Mouse (Mus musculus) neural tube, embryonic 11.5 days (tissue): ENCODE measurements at regions not wholly inside any gene's neighbourhood (a gene's known extent, or its start where the extent isn't known, plus 50 kb on each side); places are given as distances from the start of the nearest gene placed in this dataset.

Source experiments
- ATAC-seq: fragments of 200-750 bp; cut with Nextera tagmentation; 2 replicates; pipeline ENCODE4 v1.8.0; 2017; ENCODE audit warnings: moderate number of reproducible peaks, mild to moderate bottlenecking, moderate TSS enrichment, moderate library complexity; ENCODE audit not compliant: insufficient read depth, low FRiP score, low TSS enrichment
- DNase-seq: peaks from one replicate; pipeline ENCODE4 v3.0.0-alpha.2; 2015; ENCODE audit warnings: low spot score
- H3K27ac ChIP-seq: fragments of 300-500 bp; sonication (generic); 2 replicates; pipeline ENCODE4 v1.5.1; 2014; ENCODE audit warnings: low read depth, mild to moderate bottlenecking, low read length
- H3K27me3 ChIP-seq: fragments of 300-500 bp; sonication (generic); 2 replicates; pipeline ENCODE4 v1.6.1; 2014; ENCODE audit warnings: mild to moderate bottlenecking, low read length, mixed read lengths; ENCODE audit not compliant: control insufficient read depth, insufficient read depth
- H3K36me3 ChIP-seq: fragments of 300-500 bp; sonication (generic); 2 replicates; pipeline ENCODE4 v1.6.1; 2014; ENCODE audit warnings: mild to moderate bottlenecking, low read length, moderate library complexity, mixed read lengths; ENCODE audit not compliant: control insufficient read depth, insufficient read depth
- H3K4me1 ChIP-seq: fragments of 300-500 bp; sonication (generic); 2 replicates; pipeline ENCODE4 v1.6.1; 2014; ENCODE audit warnings: low read length, mixed read lengths; ENCODE audit not compliant: control insufficient read depth, insufficient read depth
- H3K4me2 ChIP-seq: fragments of 300-500 bp; sonication (generic); 2 replicates; pipeline ENCODE4 v1.6.1; 2014; ENCODE audit warnings: low read depth, mild to moderate bottlenecking, moderate library complexity
- H3K4me3 ChIP-seq: fragments of 300-500 bp; sonication (generic); 2 replicates; pipeline ENCODE4 v1.5.1; 2014; ENCODE audit warnings: low read depth, low read length
- H3K9ac ChIP-seq: fragments of 300-500 bp; sonication (generic); 2 replicates; pipeline ENCODE4 v1.6.1; 2014; ENCODE audit warnings: mild to moderate bottlenecking, low read length
- H3K9me3 ChIP-seq: fragments of 300-500 bp; sonication (generic); 2 replicates; pipeline ENCODE4 v1.6.1; 2016; ENCODE audit warnings: low read length; ENCODE audit not compliant: control insufficient read depth
- WGBS: fragments of 180-500 bp; shearing (Covaris S2); extraction: QIAGEN DNeasy Blood & Tissue Kit; methylation state at CpG from one replicate; pipeline ENCODE4 v1.1.7; 2014; 5-methylcytosine and 5-hydroxymethylcytosine counted together

DNA sequence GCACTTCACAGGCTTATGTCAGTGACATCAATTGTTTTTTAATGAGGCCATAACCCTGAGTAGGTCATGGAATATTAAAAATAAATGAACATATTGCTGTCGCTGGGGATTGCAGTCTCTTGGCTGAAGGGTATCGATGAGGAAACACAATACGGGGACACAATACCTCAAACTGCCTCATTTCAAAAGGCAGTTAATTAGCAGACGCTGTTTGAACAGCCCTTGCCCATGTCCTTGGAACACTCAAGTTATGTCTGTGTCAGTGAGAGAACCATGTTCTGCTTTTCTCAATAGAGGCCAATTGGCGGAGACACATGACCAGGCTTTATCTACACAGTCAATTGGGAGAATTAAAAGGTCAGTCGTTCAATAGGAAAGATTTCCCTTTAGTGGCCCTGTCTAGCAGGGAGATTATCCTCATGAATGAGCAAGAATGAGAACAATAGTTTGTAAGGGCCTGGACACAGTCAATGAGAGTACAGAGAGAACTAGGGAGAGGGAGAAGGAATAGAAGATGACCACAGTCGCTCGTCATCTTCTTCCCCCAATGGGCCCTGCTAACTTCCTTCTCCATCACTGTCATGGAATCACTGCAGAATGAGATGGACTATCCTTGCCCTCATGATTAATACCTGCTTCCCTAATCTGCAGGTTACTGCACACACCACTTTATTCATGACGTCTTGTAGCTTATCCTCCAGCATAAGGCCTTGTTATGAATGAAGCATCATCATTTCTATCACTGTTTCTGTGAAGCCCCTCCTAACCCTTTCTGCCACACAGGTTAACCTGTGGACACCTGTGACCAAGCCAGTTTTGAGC lies 973.6 kb upstream of the Lcorl start:
- H3K27ac ChIP-seq: no peak overlapping the region

DNA sequence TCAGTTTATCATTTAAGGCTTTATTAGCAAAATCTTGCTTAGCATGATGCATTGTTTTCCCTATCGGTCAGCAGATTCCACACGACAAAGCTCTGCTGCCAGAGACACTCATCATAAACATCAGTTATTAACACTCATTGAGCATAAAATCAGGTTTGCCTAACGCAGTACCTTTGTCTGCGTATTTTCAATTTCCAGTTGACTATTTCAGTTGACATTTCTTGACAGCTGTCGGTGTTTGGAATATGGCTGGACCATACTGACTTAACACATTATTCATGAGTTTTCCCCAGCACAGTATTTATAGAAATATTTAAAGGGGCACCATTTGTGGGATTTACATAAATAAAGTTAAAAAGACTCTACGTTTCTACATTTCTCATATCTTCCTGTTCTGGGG lies 972.7 kb upstream of the Lcorl start:
- DNase-seq (no peak), ATAC-seq (no peak)
- H3K4me3 ChIP-seq: no peak overlapping the region
- no peaks in the 10 kb centered on the region for H3K27me3 ChIP-seq
- no peaks in the 10 kb centered on the region for H3K9me3 ChIP-seq
- WGBS: 76% methylated on average over 6 of the region's 6 CpGs
- no peak overlapping the region for H3K27ac ChIP-seq
- no peak overlapping the region for H3K4me2 ChIP-seq
- H3K9ac ChIP-seq: no peak overlapping the region
- no peaks in the 10 kb centered on the region; the same call in 1 of the 2 replicates for H3K4me1 ChIP-seq
- H3K36me3 ChIP-seq: no peaks in the 10 kb centered on the region

More for the DNA sequence above, 973.6 kb upstream of the Lcorl start:
- WGBS: 33% methylated on average over 9 of the region's 9 CpGs
- H3K4me3 ChIP-seq: no peak overlapping the region
- H3K9ac ChIP-seq: no peak overlapping the region
- no peaks in the 10 kb centered on the region for H3K27me3 ChIP-seq
- ATAC-seq (peak; percentile 72), DNase-seq (peak; percentile 41)
- no peaks in the 10 kb centered on the region; the same call in 1 of the 2 replicates for H3K4me1 ChIP-seq
- no peak overlapping the region for H3K4me2 ChIP-seq
- no peaks in the 10 kb centered on the region for H3K9me3 ChIP-seq
- no peaks in the 10 kb centered on the region for H3K36me3 ChIP-seq

DNA sequence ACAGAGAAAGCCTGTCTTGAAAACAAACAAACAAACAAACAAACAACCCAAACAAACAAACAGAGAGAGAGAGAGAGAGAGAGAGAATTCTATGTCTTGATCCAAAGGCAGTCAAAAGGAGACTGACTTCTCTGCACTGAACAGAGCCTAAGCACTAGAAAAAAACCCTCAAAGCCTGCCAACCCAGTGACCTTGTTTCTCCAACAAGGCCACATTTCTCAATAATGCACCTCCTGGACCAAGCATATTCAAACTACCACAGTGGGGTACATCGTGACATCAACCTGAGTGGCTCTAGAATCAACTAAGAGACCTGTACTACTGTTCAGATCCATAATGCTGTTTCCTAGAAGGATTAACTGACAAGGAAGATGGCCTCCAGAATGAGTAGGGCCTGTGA lies 969.0 kb upstream of the Lcorl start:
- H3K27me3 ChIP-seq: no peaks in the 10 kb centered on the region
- WGBS: 84% methylated on average over 1 of the region's 1 CpGs
- no peak overlapping the region for H3K27ac ChIP-seq

DNA sequence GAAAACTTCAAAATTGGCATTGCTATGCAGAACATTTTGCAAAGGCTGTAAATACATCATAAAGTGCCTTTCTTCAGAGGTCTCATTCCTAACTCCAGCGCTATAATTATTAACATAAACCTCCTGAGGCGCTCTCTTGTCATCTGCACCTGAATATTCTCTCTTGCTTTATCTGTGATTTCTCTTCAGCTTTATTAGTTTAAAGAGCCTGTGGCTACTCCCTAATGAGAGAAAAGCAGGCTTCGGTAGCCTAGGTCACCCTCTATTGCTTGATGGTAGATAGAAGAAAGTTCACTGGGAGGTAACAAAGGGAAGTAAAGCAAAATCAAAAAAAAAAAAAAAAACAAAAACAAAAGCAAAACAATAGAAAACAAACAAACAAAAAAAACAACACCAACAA lies 967.5 kb upstream of the Lcorl start:
- Histone ChIP-seq H3K9ac (no peak overlapping the region), H3K36me3 (no peaks in the 10 kb centered on the region), H3K27me3 (no peaks in the 10 kb centered on the region), H3K4me1 (no peaks in the 10 kb centered on the region), H3K9me3 (no peaks in the 10 kb centered on the region), H3K27ac (no peak overlapping the region), H3K4me2 (no peak overlapping the region), H3K4me3 (no peak overlapping the region)
- 76% methylated on average over 3 of the region's 3 CpGs for WGBS
- ATAC-seq (no peak), DNase-seq (no peak)

More for the DNA sequence above, 969.0 kb upstream of the Lcorl start:
- Histone ChIP-seq H3K4me1 (no peaks in the 10 kb centered on the region; the same call in 1 of the 2 replicates), H3K9ac (no peak overlapping the region), H3K4me2 (no peak overlapping the region), H3K4me3 (no peak overlapping the region), H3K9me3 (no peaks in the 10 kb centered on the region), H3K36me3 (no peaks in the 10 kb centered on the region)
- no peak for ATAC-seq
- no peak for DNase-seq

DNA sequence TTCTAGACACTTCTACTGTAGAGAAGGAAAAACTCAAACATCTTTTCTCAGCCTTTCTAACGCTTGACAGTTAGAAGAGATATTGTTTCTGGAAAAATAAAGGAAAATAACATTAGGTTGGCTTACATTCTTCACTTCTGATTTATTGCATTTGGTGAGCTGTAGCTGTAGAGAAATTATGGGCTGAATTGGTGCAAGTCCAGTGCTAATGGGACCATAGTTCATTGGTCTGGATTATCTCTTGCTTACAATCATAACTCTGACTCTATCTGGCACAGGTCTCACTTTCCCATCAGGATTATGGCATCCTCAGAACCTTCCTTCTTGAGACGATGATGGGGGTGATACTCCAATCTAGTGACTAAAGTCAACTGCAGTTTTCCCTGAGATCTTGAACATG lies 937.7 kb upstream of the Lcorl start:
- H3K9ac ChIP-seq: no peak overlapping the region
- no peaks in the 10 kb centered on the region for H3K36me3 ChIP-seq
- no peak overlapping the region for H3K4me3 ChIP-seq
- no peak overlapping the region for H3K27ac ChIP-seq
- no peaks in the 10 kb centered on the region for H3K9me3 ChIP-seq
- H3K27me3 ChIP-seq: no peaks in the 10 kb centered on the region
- H3K4me2 ChIP-seq: no peak overlapping the region
- ATAC-seq (no peak), DNase-seq (no peak)
- H3K4me1 ChIP-seq: no peaks in the 10 kb centered on the region
- 85% methylated on average over 2 of the region's 2 CpGs for WGBS

DNA sequence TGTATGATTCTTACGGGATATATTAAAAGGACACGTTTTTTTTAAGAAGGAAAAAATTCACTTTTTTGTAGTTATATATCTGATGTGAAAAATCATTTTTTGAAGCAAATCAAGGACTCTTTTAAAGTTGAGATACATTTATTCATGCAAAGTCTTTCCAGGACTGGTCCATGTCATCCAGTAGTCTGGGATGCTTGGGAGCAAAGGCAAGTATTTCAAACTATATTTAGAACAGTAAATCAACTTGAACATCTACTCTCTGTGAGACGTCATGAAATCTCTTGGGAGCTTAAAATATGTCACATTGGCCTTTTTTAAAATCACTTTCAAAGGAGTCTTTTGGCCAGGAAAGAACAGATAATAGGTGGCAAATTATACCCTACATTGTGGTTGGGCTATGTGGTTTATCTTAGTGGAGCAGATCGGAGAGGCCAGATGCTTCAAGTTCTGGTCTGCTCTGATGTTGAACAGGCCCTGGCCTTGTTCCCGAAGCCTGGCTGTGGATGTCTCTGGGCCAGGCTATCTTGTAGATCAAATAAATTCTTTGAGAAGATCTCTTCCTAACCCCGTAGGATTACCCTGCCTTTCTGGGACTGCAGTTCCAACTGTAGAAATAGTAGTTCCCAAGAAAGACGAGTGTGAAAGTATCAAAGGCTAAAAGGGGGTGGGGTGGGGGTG lies 936.8 kb upstream of the Lcorl start:
- ATAC-seq (no peak), DNase-seq (no peak)
- H3K9ac ChIP-seq: no peak overlapping the region
- H3K36me3 ChIP-seq: no peaks in the 10 kb centered on the region
- no peaks in the 10 kb centered on the region for H3K4me1 ChIP-seq
- no peak overlapping the region for H3K4me3 ChIP-seq
- H3K9me3 ChIP-seq: no peaks in the 10 kb centered on the region
- no peak overlapping the region for H3K27ac ChIP-seq
- no peaks in the 10 kb centered on the region for H3K27me3 ChIP-seq
- no peak overlapping the region for H3K4me2 ChIP-seq
- WGBS: 84% methylated on average over 7 of the region's 7 CpGs

DNA sequence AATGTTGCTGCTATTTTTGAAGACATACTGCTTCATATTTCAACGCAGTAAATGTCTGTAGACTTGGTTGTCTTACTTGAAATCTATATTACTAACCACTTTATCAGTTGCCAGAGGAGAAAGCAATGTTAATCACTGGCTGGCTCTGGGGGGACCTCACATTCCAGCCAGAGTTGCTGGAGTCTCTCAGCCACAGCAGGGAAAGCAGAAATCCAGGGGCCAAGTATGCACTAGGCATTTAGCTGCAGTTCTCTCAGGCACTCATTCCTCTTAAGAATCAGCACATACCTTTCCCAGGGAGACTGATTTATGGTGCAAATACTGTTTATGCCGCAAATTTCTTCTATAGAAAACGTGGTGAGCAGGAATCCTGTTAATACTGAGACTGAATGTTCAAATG lies 933.6 kb upstream of the Lcorl start:
- no peak for ATAC-seq
- no peaks in the 10 kb centered on the region for H3K36me3 ChIP-seq

DNA sequence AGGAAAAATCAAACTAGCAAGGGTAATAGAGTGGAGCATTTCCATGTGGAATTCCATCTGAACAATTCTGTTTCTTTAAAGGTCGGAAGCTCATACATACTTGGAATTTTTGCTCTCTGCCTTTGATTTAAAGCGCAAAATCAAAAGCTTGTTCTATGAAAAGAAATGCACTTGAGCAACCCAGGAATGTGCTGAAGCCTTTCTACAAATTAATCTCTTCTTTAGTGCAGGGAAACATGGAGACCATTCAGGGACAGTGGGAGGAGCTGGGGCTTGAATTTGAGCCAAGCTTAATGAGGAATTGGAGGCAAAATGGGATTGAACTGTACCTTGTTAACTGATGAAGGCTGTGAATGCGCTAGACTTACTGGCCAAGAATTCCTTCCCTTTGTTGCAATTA lies 933.1 kb upstream of the Lcorl start:
- H3K27ac ChIP-seq: no peak overlapping the region
- ATAC-seq: no peak
- no peaks in the 10 kb centered on the region for H3K36me3 ChIP-seq
- no peak overlapping the region for H3K4me2 ChIP-seq
- no peak overlapping the region for H3K4me3 ChIP-seq
- no peaks in the 10 kb centered on the region for H3K27me3 ChIP-seq
- H3K9me3 ChIP-seq: no peaks in the 10 kb centered on the region
- H3K9ac ChIP-seq: no peak overlapping the region
- WGBS: 81% methylated on average over 3 of the region's 3 CpGs
- H3K4me1 ChIP-seq: no peaks in the 10 kb centered on the region
- DNase-seq: no peak

More for the DNA sequence above, 933.6 kb upstream of the Lcorl start:
- Histone ChIP-seq H3K27ac (no peak overlapping the region), H3K27me3 (no peaks in the 10 kb centered on the region), H3K4me2 (no peak overlapping the region), H3K4me1 (no peaks in the 10 kb centered on the region), H3K4me3 (no peak overlapping the region), H3K9ac (no peak overlapping the region), H3K9me3 (no peaks in the 10 kb centered on the region)
- DNase-seq: no peak
- 58% methylated on average over 3 of the region's 3 CpGs for WGBS

DNA sequence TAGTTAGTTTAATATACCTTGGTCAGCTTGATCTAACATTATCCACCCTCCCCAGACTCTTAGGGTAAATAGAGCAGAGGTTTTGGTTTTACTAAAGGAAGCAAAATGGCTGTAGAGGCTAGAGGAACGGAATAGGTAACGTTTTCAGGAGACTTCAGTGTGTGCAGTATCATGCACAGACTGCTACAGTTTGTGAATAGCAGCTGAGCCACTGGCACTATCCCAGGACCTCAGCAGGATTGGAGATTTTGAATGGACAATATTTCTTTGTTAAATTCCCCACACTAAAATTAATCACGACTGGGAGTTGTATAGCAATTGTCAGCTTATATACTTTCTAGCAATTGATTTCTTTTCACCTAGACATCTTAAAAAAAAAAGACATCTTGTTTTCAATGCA lies 929.7 kb upstream of the Lcorl start:
- Histone ChIP-seq H3K27me3 (no peaks in the 10 kb centered on the region), H3K9ac (no peak overlapping the region), H3K36me3 (no peaks in the 10 kb centered on the region), H3K9me3 (no peaks in the 10 kb centered on the region), H3K4me3 (no peak overlapping the region), H3K4me1 (no peaks in the 10 kb centered on the region), H3K27ac (no peak overlapping the region), H3K4me2 (no peak overlapping the region)
- 73% methylated on average over 3 of the region's 3 CpGs for WGBS
- ATAC-seq (0 out of 2 replicates have a peak, but pooled peaks have one; percentile 25), DNase-seq (no peak)
